Mouse (Mus musculus): ENCODE measurements around the gene Gm28035.

DNA sequence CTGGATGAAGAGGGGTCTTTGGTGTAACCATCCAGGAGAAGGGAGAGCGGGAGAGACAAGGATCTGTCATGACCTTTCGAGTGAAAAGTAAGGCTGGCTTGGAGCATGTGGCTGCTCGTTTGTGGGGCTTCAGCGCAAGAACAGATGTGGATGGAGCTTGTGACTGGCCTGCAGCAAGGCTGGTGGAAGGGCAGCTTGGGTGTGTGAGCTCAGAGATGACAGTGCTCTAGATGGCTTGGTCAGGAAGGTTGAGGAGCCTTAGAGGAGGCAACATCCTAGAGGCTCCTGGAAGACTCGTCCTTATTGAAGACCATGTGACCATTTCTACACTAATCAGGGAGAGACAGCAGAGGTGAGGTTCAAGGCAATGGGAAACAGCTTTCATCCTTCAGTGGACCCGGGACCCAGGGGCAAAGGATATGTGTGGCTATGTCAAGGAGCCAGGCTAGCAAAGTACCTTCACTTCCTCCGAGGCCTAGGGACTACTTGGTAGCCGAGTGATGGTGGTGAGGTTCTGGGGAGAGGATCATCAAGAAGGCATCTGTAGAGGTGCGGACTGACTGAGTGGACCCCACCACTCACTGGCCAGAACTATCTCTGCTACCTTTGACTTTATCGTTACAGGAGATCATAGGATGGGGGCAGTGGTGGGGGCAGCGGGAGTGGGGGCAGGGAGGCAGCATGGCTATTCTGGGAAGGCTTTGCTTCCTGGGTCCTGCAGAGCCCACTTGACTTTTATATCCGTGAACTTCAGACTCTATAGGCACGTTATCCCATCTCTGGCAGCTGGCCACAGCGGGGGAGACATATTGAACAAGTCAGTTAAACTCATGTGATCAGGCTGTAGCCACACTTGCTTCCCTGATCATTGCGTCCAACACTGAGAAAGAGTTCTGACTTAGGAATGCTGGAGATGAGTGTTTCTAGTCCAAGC lies 19.0 kb downstream of the Gm28035 start:
- TF ChIP-seq POLR2A (IDR thresholded peaks at IDR 0.05; ENCODE audit: insufficient read depth, low read depth, low read length) (no peak), CTCF (IDR thresholded peaks at IDR 0.05) (no peak)
